Mouse (Mus musculus): ENCODE measurements around the gene Myo1b. TPM values are rescaled to one million over a fixed set of nuclear protein-coding genes. Genes with fewer than 3 reads are reported as not detected.

Myo1b gene
- polyA plus RNA-seq, 1 experiment from 2014 or later, result 92.2 TPM

GRCm38 (mm10) chr1:51916276-51916675, 405 bp upstream of the Myo1b start:
- ATAC-seq, result peak; percentile 15; the same call in 1 of the 2 replicates
- Histone ChIP-seq H3K4me1 (replicated peaks) (peaks cover 28% of the 10 kb centered on the region), H3K9me3 (no peaks in the 10 kb centered on the region), H3K4me3 (replicated peaks) (peak overlapping the region; percentile 86), H3K36me3 (no peaks in the 10 kb centered on the region), H3K4me2 (replicated peaks) (peak overlapping the region; percentile 67), H3K27ac (no peak overlapping the region), H3K9ac (replicated peaks) (peak overlapping the region; percentile 91), H3K27me3 (0 out of 2 replicates have a peak, but pooled peaks cover 4% of the 10 kb centered on the region)
- WGBS, result 50% methylated on average over 5 of the region's 5 CpGs

GRCm38 (mm10) chr1:51915051-51915575, 758 bp downstream of the Myo1b start:
- H3K4me3 ChIP-seq (replicated peaks), result peak overlapping the region; percentile 86
- peak; percentile 91 for ATAC-seq
- peak overlapping the region; percentile 91 for H3K9ac ChIP-seq (replicated peaks)
- 0 out of 2 replicates have a peak, but pooled peaks cover 3% of the 10 kb centered on the region for H3K36me3 ChIP-seq
- peaks cover 39% of the 10 kb centered on the region for H3K4me1 ChIP-seq (replicated peaks)
- peak overlapping the region; percentile 67 for H3K4me2 ChIP-seq (replicated peaks)
- WGBS, result under 1% methylated on average over 33 of the region's 33 CpGs
- H3K27me3 ChIP-seq, result 0 out of 2 replicates have a peak, but pooled peaks cover 4% of the 10 kb centered on the region
- H3K9me3 ChIP-seq, result no peaks in the 10 kb centered on the region
- peak overlapping the region; percentile 93 for H3K27ac ChIP-seq

- Histone ChIP-seq H3K4me3 (replicated peaks) (peak overlapping the region; percentile 86), H3K36me3 (0 out of 2 replicates have a peak, but pooled peaks cover 3% of the 10 kb centered on the region), H3K4me2 (replicated peaks) (peak overlapping the region; percentile 67), H3K9ac (replicated peaks) (no peak overlapping the region), H3K4me1 (replicated peaks) (peaks cover 49% of the 10 kb centered on the region), H3K27ac (no peak overlapping the region), H3K27me3 (0 out of 2 replicates have a peak, but pooled peaks cover 4% of the 10 kb centered on the region), H3K9me3 (no peaks in the 10 kb centered on the region)
- no peak for ATAC-seq
- 83% methylated on average over 3 of the region's 3 CpGs for WGBS
Measured at GRCm38 (mm10) chr1:51914095-51914494, 1.8 kb downstream of the Myo1b start.

- Histone ChIP-seq H3K9ac (replicated peaks) (no peak overlapping the region), H3K4me1 (replicated peaks) (peaks cover 56% of the 10 kb centered on the region), H3K36me3 (0 out of 2 replicates have a peak, but pooled peaks cover 3% of the 10 kb centered on the region), H3K27me3 (no peaks in the 10 kb centered on the region), H3K27ac (no peak overlapping the region), H3K4me2 (replicated peaks) (peak overlapping the region; percentile 67), H3K9me3 (no peaks in the 10 kb centered on the region), H3K4me3 (replicated peaks) (no peak overlapping the region)
- no peak for ATAC-seq
- WGBS, result 71% methylated on average over 14 of the region's 14 CpGs
Measured at GRCm38 (mm10) chr1:51913071-51913814, 2.6 kb downstream of the Myo1b start.

- Histone ChIP-seq H3K9me3 (no peaks in the 10 kb centered on the region), H3K27me3 (no peaks in the 10 kb centered on the region), H3K4me3 (replicated peaks) (no peak overlapping the region), H3K27ac (no peak overlapping the region), H3K9ac (replicated peaks) (no peak overlapping the region), H3K36me3 (0 out of 2 replicates have a peak, but pooled peaks cover 3% of the 10 kb centered on the region), H3K4me1 (replicated peaks) (peaks cover 70% of the 10 kb centered on the region), H3K4me2 (replicated peaks) (no peak overlapping the region)
- 70% methylated on average over 4 of the region's 4 CpGs for WGBS
- ATAC-seq, result no peak
Measured at GRCm38 (mm10) chr1:51911331-51911730, 4.5 kb downstream of the Myo1b start.

- Histone ChIP-seq H3K9me3 (no peaks in the 10 kb centered on the region), H3K27me3 (no peaks in the 10 kb centered on the region), H3K4me1 (replicated peaks) (peaks cover 70% of the 10 kb centered on the region), H3K9ac (replicated peaks) (no peak overlapping the region), H3K36me3 (0 out of 2 replicates have a peak, but pooled peaks cover 3% of the 10 kb centered on the region), H3K4me2 (replicated peaks) (no peak overlapping the region), H3K27ac (no peak overlapping the region), H3K4me3 (replicated peaks) (no peak overlapping the region)
- 82% methylated on average over 2 of the region's 2 CpGs for WGBS
- no peak for ATAC-seq
Measured at GRCm38 (mm10) chr1:51909204-51909603, 6.7 kb downstream of the Myo1b start.

- H3K27ac ChIP-seq, result no peak overlapping the region
- no peak overlapping the region for H3K4me3 ChIP-seq (replicated peaks)
- H3K4me2 ChIP-seq (replicated peaks), result no peak overlapping the region
- H3K4me1 ChIP-seq (replicated peaks), result peaks cover 56% of the 10 kb centered on the region
- WGBS, result 29% methylated on average over 8 of the region's 8 CpGs
- H3K27me3 ChIP-seq, result no peaks in the 10 kb centered on the region
- 0 out of 2 replicates have a peak, but pooled peaks cover 3% of the 10 kb centered on the region for H3K36me3 ChIP-seq
- H3K9me3 ChIP-seq, result no peaks in the 10 kb centered on the region
- peak; percentile 37; the same call in 1 of the 2 replicates for ATAC-seq
- H3K9ac ChIP-seq (replicated peaks), result no peak overlapping the region
Measured at GRCm38 (mm10) chr1:51907821-51908220, 8.1 kb downstream of the Myo1b start.

GRCm38 (mm10) chr1:51906206-51906906, 9.5 kb downstream of the Myo1b start:
- 91% methylated on average over 8 of the region's 8 CpGs for WGBS
- Histone ChIP-seq H3K27ac (no peak overlapping the region), H3K4me1 (replicated peaks) (peaks cover 52% of the 10 kb centered on the region)

GRCm38 (mm10) chr1:51905073-51905472, 10.8 kb downstream of the Myo1b start:
- H3K27ac ChIP-seq, result no peak overlapping the region
- H3K4me1 ChIP-seq (replicated peaks), result peaks cover 39% of the 10 kb centered on the region
- H3K9ac ChIP-seq (replicated peaks), result no peak overlapping the region
- no peak for ATAC-seq
- 90% methylated on average over 6 of the region's 6 CpGs for WGBS
- no peak overlapping the region for H3K4me2 ChIP-seq (replicated peaks)
- no peak overlapping the region for H3K4me3 ChIP-seq (replicated peaks)
- H3K27me3 ChIP-seq, result no peaks in the 10 kb centered on the region
- no peaks in the 10 kb centered on the region for H3K36me3 ChIP-seq
- H3K9me3 ChIP-seq, result no peaks in the 10 kb centered on the region

More at GRCm38 (mm10) chr1:51906206-51906906, 9.5 kb downstream of the Myo1b start:
- no peak overlapping the region for H3K4me2 ChIP-seq (replicated peaks)
- no peak overlapping the region for H3K9ac ChIP-seq (replicated peaks)
- H3K36me3 ChIP-seq, result 0 out of 2 replicates have a peak, but pooled peaks cover 3% of the 10 kb centered on the region
- no peaks in the 10 kb centered on the region for H3K27me3 ChIP-seq
- no peaks in the 10 kb centered on the region for H3K9me3 ChIP-seq
- H3K4me3 ChIP-seq (replicated peaks), result no peak overlapping the region
- no peak for ATAC-seq

GRCm38 (mm10) chr1:51897160-51897572, 18.7 kb downstream of the Myo1b start:
- Histone ChIP-seq H3K4me1 (replicated peaks) (peaks cover 24% of the 10 kb centered on the region), H3K27me3 (no peaks in the 10 kb centered on the region), H3K9ac (replicated peaks) (no peak overlapping the region), H3K9me3 (no peaks in the 10 kb centered on the region), H3K36me3 (no peaks in the 10 kb centered on the region), H3K4me2 (replicated peaks) (no peak overlapping the region), H3K4me3 (replicated peaks) (no peak overlapping the region), H3K27ac (no peak overlapping the region)
- 0 out of 2 replicates have a peak, but pooled peaks have one; percentile 29 for ATAC-seq
- 33% methylated on average over 4 of the region's 6 CpGs for WGBS

GRCm38 (mm10) chr1:51895961-51896360, 19.9 kb downstream of the Myo1b start:
- Histone ChIP-seq H3K4me2 (replicated peaks) (peak overlapping the region; percentile 0; the same call in 1 of the 2 replicates), H3K27me3 (no peaks in the 10 kb centered on the region), H3K9ac (replicated peaks) (no peak overlapping the region), H3K27ac (no peak overlapping the region), H3K36me3 (no peaks in the 10 kb centered on the region), H3K9me3 (no peaks in the 10 kb centered on the region), H3K4me1 (replicated peaks) (peaks cover 24% of the 10 kb centered on the region), H3K4me3 (replicated peaks) (no peak overlapping the region)
- 31% methylated on average over 10 of the region's 10 CpGs for WGBS
- peak; percentile 48; the same call in 1 of the 2 replicates for ATAC-seq

GRCm38 (mm10) chr1:51894721-51895120, 21.1 kb downstream of the Myo1b start:
- WGBS, result 67% methylated on average over 3 of the region's 3 CpGs
- ATAC-seq, result no peak

More at GRCm38 (mm10) chr1:51894721-51895120, 21.1 kb downstream of the Myo1b start:
- H3K4me2 ChIP-seq (replicated peaks), result no peak overlapping the region
- no peaks in the 10 kb centered on the region for H3K9me3 ChIP-seq
- H3K27ac ChIP-seq, result no peak overlapping the region
- H3K36me3 ChIP-seq, result no peaks in the 10 kb centered on the region
- H3K4me1 ChIP-seq (replicated peaks), result peaks cover 29% of the 10 kb centered on the region
- no peak overlapping the region for H3K4me3 ChIP-seq (replicated peaks)
- H3K27me3 ChIP-seq, result no peaks in the 10 kb centered on the region
- no peak overlapping the region for H3K9ac ChIP-seq (replicated peaks)
